Mouse (Mus musculus): ENCODE results near the gene Zfp335.

- TF ChIP-seq CTCF (IDR thresholded peaks at IDR 0.05; ENCODE audit: borderline replicate concordance, extremely low read depth, insufficient read depth, insufficient read length) (no peak), POLR2A (IDR thresholded peaks at IDR 0.05; ENCODE audit: borderline replicate concordance, extremely low read depth, insufficient read depth, insufficient read length, poor library complexity, severe bottlenecking) (no peak)
These were observed 24.9 kb downstream of the Zfp335 start for GRCm38 (mm10) chr2:164886617-164887016.

Measured in brain, embryonic 14.5 days (tissue).